Mouse (Mus musculus) erythroblast, embryonic 14.5 days (primary cell): ENCODE results near the gene Tmem169.

ENCODE experiments used
- GATA1 ChIP-seq: IDR thresholded peaks from 2 replicates; pipeline ENCODE4 v1.6.1; 2012; ENCODE audit warnings: low read length, inconsistent platforms, mixed read lengths
- TAL1 ChIP-seq: IDR thresholded peaks from 3 replicates; pipeline ENCODE4 v1.6.1; 2012; ENCODE audit warnings: low read length, inconsistent platforms, mixed read lengths

DNA sequence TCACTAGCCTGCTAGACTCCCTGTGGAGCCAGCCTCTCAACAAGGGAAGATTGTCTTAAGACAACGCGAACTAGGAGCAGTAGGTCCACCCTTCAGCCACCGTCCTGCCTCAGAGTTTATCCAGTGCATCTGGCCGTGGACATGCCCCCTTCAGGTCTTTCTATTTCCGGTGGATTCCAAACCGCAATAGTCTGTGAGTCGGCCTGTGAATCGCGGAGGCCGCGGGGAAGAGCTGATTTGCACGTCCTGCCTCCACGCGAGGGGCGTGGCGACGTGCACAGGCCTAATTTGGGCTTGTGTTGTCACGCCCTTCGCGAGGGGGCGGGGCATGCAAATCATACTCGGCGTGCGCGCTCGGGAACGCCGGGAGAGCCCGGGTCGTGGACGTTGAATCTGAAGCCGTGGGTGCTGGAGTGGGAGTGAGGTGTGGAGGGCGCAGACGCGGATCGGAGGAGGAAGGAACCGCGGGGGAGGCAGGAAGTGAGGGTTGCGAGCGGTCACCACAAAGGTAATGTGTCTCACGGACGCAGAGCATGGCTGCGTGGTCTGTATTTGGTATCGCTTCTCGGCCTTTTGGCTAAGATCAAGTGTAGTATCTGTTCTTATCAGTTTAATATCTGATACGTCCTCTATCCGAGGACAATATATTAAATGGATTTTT is 40.4 kb upstream of the Tmem169 start:
- TF ChIP-seq TAL1: no peak
- TF ChIP-seq GATA1: no peak
